9 mouse cellular contexts compared by ENCODE assay signal in the genomic region with DNA sequence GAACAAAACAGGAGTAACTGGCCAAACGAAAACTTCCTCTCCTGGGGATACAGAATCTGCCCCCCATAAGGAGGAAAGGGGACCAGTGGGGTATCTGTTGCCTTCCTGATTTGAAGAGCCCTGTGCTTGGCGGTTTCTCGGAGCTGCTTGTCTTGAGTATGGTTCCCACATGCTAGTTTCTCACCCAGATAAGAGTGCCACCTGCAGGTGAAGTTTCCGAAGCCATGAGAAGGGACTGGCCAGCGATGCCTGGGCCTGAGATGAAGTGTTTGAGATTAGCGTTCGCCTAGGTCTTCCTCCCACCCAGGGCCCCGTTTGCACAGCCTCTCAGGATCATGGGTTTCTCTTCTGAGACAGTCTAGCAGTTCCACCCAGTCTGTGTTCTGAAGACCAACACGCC. TPM values are rescaled to one million over a fixed set of nuclear protein-coding genes. Genes with fewer than 3 reads are reported as not detected.
A peak's percentile ranks its signal among the peaks of the same experiment; 100 is the strongest.
DNase-seq lines count a peak whose midpoint lies in the region; ATAC-seq lines count a peak whose summit lies in the region.
"Had no signal": no experiment of that assay in that cellular context is flagged by ENCODE, and none has a peak within 500 bp of the region (broad histone marks: within the 10 kb centered on the region; RNA-seq: fewer than 3 reads in every experiment).

No protein-coding gene starts in this region.

- no peak overlapping the region for H3K4me2 ChIP-seq in neural tube, embryonic 11.5 days (ENCODE audit: low read depth)
- H3K4me2 ChIP-seq in neural tube, embryonic 15.5 days, result no peak overlapping the region
- H3K4me2 ChIP-seq: liver, embryonic 15.5 days had no signal

- DNase-seq in embryo, embryonic 10 days (ENCODE audit: low spot score), result peak; percentile 69
- no peak for DNase-seq in embryo, embryonic 9.5 days (ENCODE audit: extremely low spot score)
- peak; percentile 52 for DNase-seq in neural tube, embryonic 11.5 days (ENCODE audit: low spot score)
- no peak for DNase-seq in neural tube, embryonic 10.5 days (ENCODE audit: extremely low spot score, low spot score)
- peak; percentile 54 to 59 for DNase-seq in cerebellum, postnatal 36 days
- DNase-seq in urinary bladder, adult 2 months (ENCODE audit: low spot score), result no peak
- DNase-seq in frontal cortex, postnatal 10 days (ENCODE audit: low spot score in 2 of 2), result no peak

- WGBS in neural tube, embryonic 11.5 days, result 34% methylated on average over 9 of the region's 9 CpGs
- WGBS in neural tube, embryonic 15.5 days, result 34% methylated on average over 9 of the region's 9 CpGs

- no peak overlapping the region for H3K9ac ChIP-seq in neural tube, embryonic 11.5 days (ENCODE audit: low read length)
- H3K9ac ChIP-seq in neural tube, embryonic 15.5 days (replicated peaks), result no peak overlapping the region
- H3K9ac ChIP-seq: liver, embryonic 15.5 days had no signal

- peaks cover 20% of the 10 kb centered on the region for H3K4me1 ChIP-seq in neural tube, embryonic 11.5 days (ENCODE audit: control insufficient read depth, insufficient read depth, low read length)
- peaks cover 36% of the 10 kb centered on the region for H3K4me1 ChIP-seq in neural tube, embryonic 15.5 days

- H3K27ac ChIP-seq in neural tube, embryonic 11.5 days (ENCODE audit: low read depth, low read length), result no peak overlapping the region
- H3K27ac ChIP-seq in neural tube, embryonic 15.5 days (replicated peaks), result 0 out of 2 replicates have a peak overlapping the region, but pooled peaks have one; percentile 5
- H3K27ac ChIP-seq: liver, embryonic 15.5 days had no signal

- no peaks in the 10 kb centered on the region for H3K36me3 ChIP-seq in neural tube, embryonic 11.5 days (ENCODE audit: control insufficient read depth, insufficient read depth, low read length)
- no peaks in the 10 kb centered on the region for H3K36me3 ChIP-seq in neural tube, embryonic 15.5 days

- H3K9me3 ChIP-seq in neural tube, embryonic 11.5 days (ENCODE audit: control insufficient read depth, low read length), result no peaks in the 10 kb centered on the region
- H3K9me3 ChIP-seq in neural tube, embryonic 15.5 days (replicated peaks), result no peaks in the 10 kb centered on the region
- H3K9me3 ChIP-seq: liver, embryonic 15.5 days had no signal

- no peak overlapping the region for H3K4me3 ChIP-seq in neural tube, embryonic 11.5 days (ENCODE audit: low read depth, low read length)
- H3K4me3 ChIP-seq in neural tube, embryonic 15.5 days (replicated peaks), result no peak overlapping the region
- H3K4me3 ChIP-seq: liver, embryonic 15.5 days had no signal

- no peaks in the 10 kb centered on the region for H3K27me3 ChIP-seq in neural tube, embryonic 11.5 days (ENCODE audit: control insufficient read depth, insufficient read depth, low read length)
- H3K27me3 ChIP-seq in neural tube, embryonic 15.5 days (replicated peaks), result no peaks in the 10 kb centered on the region

- no peak for ATAC-seq in neural tube, embryonic 11.5 days (ENCODE audit: insufficient read depth, low FRiP score, low TSS enrichment)
- ATAC-seq in neural tube, embryonic 15.5 days (ENCODE audit: low FRiP score), result no peak

RNA-seq across cellular contexts. Expression of a gene that starts 1.7 kb away (rescaled TPM):
- polyA plus RNA-seq in neural tube, embryonic 11.5 days (2014; fragmentation: Nextera tagmentation; extraction: Ambion mirVana), result 34.9 and 36.0 TPM in 2 replicates
- 64.2 and 76.9 TPM in 2 replicates for polyA plus RNA-seq in neural tube, embryonic 15.5 days (2015; fragmentation: Nextera tagmentation; extraction: Ambion mirVana)
- polyA plus RNA-seq in urinary bladder, adult 2 months (2012; rRNA removed), result 2.4 and 3.8 TPM in 2 replicates

RNA-seq across cellular contexts. Expression of a gene that starts 12.5 kb away (rescaled TPM):
- 14.4 and 15.3 TPM in 2 replicates for polyA plus RNA-seq in neural tube, embryonic 11.5 days (2014; fragmentation: Nextera tagmentation; extraction: Ambion mirVana)
- polyA plus RNA-seq in neural tube, embryonic 15.5 days (2015; fragmentation: Nextera tagmentation; extraction: Ambion mirVana), result 3.7 and 16.9 TPM in 2 replicates
- polyA plus RNA-seq in urinary bladder, adult 2 months (2012; rRNA removed), result 34.6 and 35.1 TPM in 2 replicates

RNA-seq across cellular contexts. Expression of a gene that starts 12.6 kb away (rescaled TPM):
- polyA plus RNA-seq in neural tube, embryonic 11.5 days (2014; fragmentation: Nextera tagmentation; extraction: Ambion mirVana), result 0.27 TPM in 1 of 2 replicates, not detected in the other
- polyA plus RNA-seq in neural tube, embryonic 15.5 days (2015; fragmentation: Nextera tagmentation; extraction: Ambion mirVana), result not detected in 2 replicates
- 0.04 and 0.06 TPM in 2 replicates for polyA plus RNA-seq in urinary bladder, adult 2 months (2012; rRNA removed)

RNA-seq across cellular contexts. Expression of a gene that starts 14.5 kb away (rescaled TPM):
- 263 and 311 TPM in 2 replicates for polyA plus RNA-seq in neural tube, embryonic 11.5 days (2014; fragmentation: Nextera tagmentation; extraction: Ambion mirVana)
- 218 and 380 TPM in 2 replicates for polyA plus RNA-seq in neural tube, embryonic 15.5 days (2015; fragmentation: Nextera tagmentation; extraction: Ambion mirVana)
- polyA plus RNA-seq in urinary bladder, adult 2 months (2012; rRNA removed), result 979 and 1,151 TPM in 2 replicates

RNA-seq across cellular contexts. Expression of a gene that starts 22.7 kb away (rescaled TPM):
- 55.9 and 58.8 TPM in 2 replicates for polyA plus RNA-seq in neural tube, embryonic 11.5 days (2014; fragmentation: Nextera tagmentation; extraction: Ambion mirVana)
- 63.0 and 63.2 TPM in 2 replicates for polyA plus RNA-seq in neural tube, embryonic 15.5 days (2015; fragmentation: Nextera tagmentation; extraction: Ambion mirVana)
- 26.5 and 30.7 TPM in 2 replicates for polyA plus RNA-seq in urinary bladder, adult 2 months (2012; rRNA removed)

Comparison
In these comparisons a context has a peak if more than half of its experiments do, and no peak if none do; other contexts are left out.
1. DNase-seq: peak in embryo, embryonic 10 days (single experiment), neural tube, embryonic 11.5 days (single experiment) and cerebellum, postnatal 36 days (2 of 2); none in embryo, embryonic 9.5 days (single experiment), neural tube, embryonic 10.5 days (single experiment), urinary bladder, adult 2 months (single experiment) and frontal cortex, postnatal 10 days (0 of 2).